Mouse (Mus musculus) hindbrain, postnatal 0 days (tissue): ENCODE results near the gene Bsg. TPM values are rescaled to one million over a fixed set of nuclear protein-coding genes. Genes with fewer than 3 reads are reported as not detected.

ENCODE experiments used
- ATAC-seq: fragments of 200-750 bp; cut with Nextera tagmentation; 2 replicates; pipeline ENCODE4 v1.8.0; 2017; ENCODE audit warnings: mild to moderate bottlenecking, moderate TSS enrichment, moderate library complexity
- DNase-seq: peaks from one replicate; pipeline ENCODE4 v3.0.0-alpha.2; 2015; ENCODE audit warnings: low spot score
- H3K27ac ChIP-seq: fragments of 300-500 bp; sonication (generic); 2 replicates; pipeline ENCODE4 v1.5.1; 2014; ENCODE audit warnings: mild to moderate bottlenecking
- H3K27me3 ChIP-seq: fragments of 300-500 bp; sonication (generic); 2 replicates; pipeline ENCODE4 v1.6.1; 2014; ENCODE audit warnings: low read length, mixed read lengths; ENCODE audit not compliant: insufficient read depth
- H3K36me3 ChIP-seq: fragments of 300-500 bp; sonication (generic); 2 replicates; pipeline ENCODE4 v1.6.1; 2014; ENCODE audit warnings: low read length, mixed read lengths; ENCODE audit not compliant: insufficient read depth
- H3K4me1 ChIP-seq: fragments of 300-500 bp; sonication (generic); 2 replicates; pipeline ENCODE4 v1.6.1; 2014; ENCODE audit warnings: antibody characterized with exemption, low read length, mixed read lengths; ENCODE audit not compliant: insufficient read depth
- H3K4me2 ChIP-seq: fragments of 300-500 bp; sonication (generic); 2 replicates; pipeline ENCODE4 v1.6.1; 2014; ENCODE audit warnings: low read depth, mild to moderate bottlenecking, low read length, moderate library complexity, mixed read lengths
- H3K4me3 ChIP-seq: fragments of 300-500 bp; sonication (generic); 2 replicates; pipeline ENCODE4 v1.5.1; 2014; ENCODE audit warnings: low read length
- H3K9ac ChIP-seq: fragments of 300-500 bp; sonication (generic); replicated peaks from 2 replicates; pipeline ENCODE4 v1.6.1; 2014; ENCODE audit warnings: mild to moderate bottlenecking, low read length, moderate library complexity, mixed read lengths
- H3K9me3 ChIP-seq: fragments of 300-500 bp; sonication (generic); 2 replicates; pipeline ENCODE4 v1.6.1; 2016; ENCODE audit warnings: low read length, mixed read lengths
- CTCF ChIP-seq: IDR thresholded peaks from 2 replicates; pipeline ENCODE4 v1.5.1; 2016; ENCODE audit warnings: antibody characterized with exemption, control low read depth, low read depth
- WGBS: fragments of 180-500 bp; shearing (Covaris S2); extraction: QIAGEN DNeasy Blood & Tissue Kit; methylation state at CpG from one replicate; pipeline ENCODE4 v1.1.7; 2014; 5-methylcytosine and 5-hydroxymethylcytosine counted together
- polyA plus RNA-seq: library from polyadenylated mRNA; unstranded; fragments of >200 nt; fragmentation: Nextera tagmentation; extraction: Ambion mirVana; gene quantifications from 2 replicates; pipeline ENCODE4 v1.2.1, GENCODE M21; 2015
- total RNA-seq: library from RNA; depleted of rRNA; stranded (reverse); fragments of >200 nt; gene quantifications from 2 replicates; pipeline ENCODE4 v1.2.3, GENCODE M21; 2014

Gene Bsg
- total and polyA plus RNA-seq, 2 experiments from 2014 or later, result 1,151 to 1,243 TPM

DNA sequence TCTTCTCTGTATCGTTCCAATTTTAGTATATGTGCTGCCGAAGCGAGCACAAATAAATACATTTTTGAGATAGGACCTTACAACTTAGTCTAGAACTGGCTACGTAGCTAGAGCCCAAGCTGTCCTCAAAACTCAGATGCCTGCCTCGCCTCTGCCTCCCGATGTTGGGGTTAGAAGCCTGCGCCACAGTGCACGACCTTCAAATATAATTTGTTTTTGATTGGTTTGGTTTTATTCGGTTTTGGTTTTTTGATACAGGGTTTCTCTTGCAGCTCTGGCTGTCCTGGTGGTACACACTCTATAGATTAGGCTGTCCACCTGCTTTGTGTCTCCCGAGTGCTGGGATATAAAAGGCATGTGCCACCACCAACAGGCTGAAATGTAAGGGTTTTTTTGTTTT, 750 bp upstream of the Bsg start:
- no peaks in the 10 kb centered on the region for H3K27me3 ChIP-seq
- no peaks in the 10 kb centered on the region for H3K36me3 ChIP-seq
- no peaks in the 10 kb centered on the region for H3K9me3 ChIP-seq
- H3K4me1 ChIP-seq, result peaks cover 23% of the 10 kb centered on the region
- peak overlapping the region; percentile 91; the same call in 1 of the 2 replicates for H3K4me2 ChIP-seq
- no peak overlapping the region; the same call in 1 of the 2 replicates for H3K9ac ChIP-seq
- H3K4me3 ChIP-seq, result peak overlapping the region; percentile 69
- H3K27ac ChIP-seq, result peak overlapping the region; percentile 60; the same call in 1 of the 2 replicates
- DNase-seq, result no peak
- ATAC-seq, result no peak
- WGBS, result 70% methylated on average over 10 of the region's 10 CpGs
- no peak for TF ChIP-seq CTCF

DNA sequence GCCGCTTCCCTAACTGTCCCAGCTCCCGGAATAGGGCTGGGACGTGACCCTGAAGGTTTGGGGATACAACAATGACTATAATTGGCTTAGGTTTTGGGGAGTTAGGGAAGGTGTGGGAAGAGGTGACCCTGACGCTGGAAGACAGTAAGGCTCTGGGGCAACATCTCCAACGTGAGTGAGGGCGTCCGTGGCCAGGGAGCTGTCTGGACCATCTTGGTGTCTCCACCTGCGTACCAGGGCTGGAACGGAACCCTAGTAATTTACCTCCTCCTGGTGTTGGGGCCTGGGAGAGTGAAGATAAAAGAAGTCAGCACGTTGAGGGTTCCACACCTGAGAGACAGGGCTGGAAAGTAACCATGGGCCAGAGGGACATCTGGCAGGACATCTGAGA, 674 bp downstream of the Bsg start:
- Histone ChIP-seq H3K4me2 (peak overlapping the region; percentile 91), H3K9ac (peak overlapping the region; percentile 91), H3K9me3 (no peaks in the 10 kb centered on the region), H3K27me3 (no peaks in the 10 kb centered on the region), H3K36me3 (peaks cover 5% of the 10 kb centered on the region), H3K4me1 (peaks cover 23% of the 10 kb centered on the region), H3K4me3 (peak overlapping the region; percentile 69), H3K27ac (peak overlapping the region; percentile 84)
- ATAC-seq, result no peak
- DNase-seq, result no peak
- TF ChIP-seq CTCF, result no peak
- WGBS, result 7% methylated on average over 10 of the region's 10 CpGs

DNA sequence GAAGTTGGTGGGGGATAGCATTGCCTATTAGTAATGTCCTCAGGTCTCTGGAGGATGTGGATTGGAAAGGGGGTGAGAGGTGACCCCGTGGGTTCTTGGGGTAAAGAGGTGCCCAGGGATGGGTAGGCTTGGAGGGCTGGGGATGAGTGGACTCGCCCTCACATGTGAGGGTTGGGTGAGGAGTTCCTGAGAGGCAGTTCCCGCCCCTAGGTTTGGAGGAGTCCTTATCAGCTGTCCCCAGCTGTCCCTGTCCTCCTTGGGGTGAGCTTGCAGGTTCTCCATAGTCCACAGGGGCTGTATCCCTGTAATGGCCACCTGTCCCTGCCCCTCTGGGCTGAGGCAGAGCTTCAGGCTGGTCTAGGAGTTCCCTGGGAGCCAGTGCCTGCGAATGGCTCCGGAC, 1.7 kb downstream of the Bsg start:
- 86% methylated on average over 5 of the region's 5 CpGs for WGBS
- no peak for ATAC-seq
- H3K27me3 ChIP-seq, result no peaks in the 10 kb centered on the region
- peak overlapping the region; percentile 69 for H3K4me3 ChIP-seq
- peaks cover 23% of the 10 kb centered on the region for H3K4me1 ChIP-seq
- peak overlapping the region; percentile 91 for H3K4me2 ChIP-seq
- H3K27ac ChIP-seq, result peak overlapping the region; percentile 45
- no peak for TF ChIP-seq CTCF
- DNase-seq, result no peak
- peaks cover 15% of the 10 kb centered on the region for H3K36me3 ChIP-seq
- H3K9ac ChIP-seq, result peak overlapping the region; percentile 91; the same call in 1 of the 2 replicates
- H3K9me3 ChIP-seq, result no peaks in the 10 kb centered on the region

DNA sequence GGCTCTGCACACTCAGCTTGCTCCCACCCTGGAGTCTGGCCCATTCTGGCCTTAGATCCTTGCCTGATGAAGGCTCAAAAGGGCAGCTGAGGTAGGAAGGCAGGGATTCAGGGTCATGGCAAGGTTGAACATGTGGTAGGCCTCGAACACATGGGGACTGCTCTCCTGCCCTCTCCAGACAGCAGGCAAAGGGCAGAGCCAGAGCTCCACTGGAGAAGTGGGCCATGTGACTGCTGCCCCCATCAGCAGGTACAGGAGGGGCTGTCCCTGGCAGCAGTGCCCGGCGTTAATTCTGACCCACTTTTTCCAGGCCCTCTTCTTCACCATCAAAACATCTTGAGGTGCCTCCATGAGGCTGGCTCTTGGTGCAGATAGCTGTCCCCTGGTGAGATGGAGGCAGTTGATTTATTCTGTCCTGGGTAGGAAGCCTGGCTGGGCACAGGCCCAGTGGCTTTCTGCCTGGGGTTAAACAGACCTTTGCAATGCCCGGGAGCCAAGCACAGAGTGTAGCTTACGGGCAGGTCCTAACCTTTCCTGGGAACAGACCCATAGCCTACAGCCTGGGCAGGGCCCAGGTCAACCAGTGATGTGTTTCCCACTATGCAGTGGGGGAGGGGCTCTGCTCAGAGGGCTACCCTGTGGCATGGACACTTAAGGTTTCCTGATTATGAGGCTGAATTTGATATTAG, 2.3 kb downstream of the Bsg start:
- Histone ChIP-seq H3K36me3 (peaks cover 21% of the 10 kb centered on the region), H3K9ac (peak overlapping the region; percentile 91; the same call in 1 of the 2 replicates), H3K4me2 (peak overlapping the region; percentile 91), H3K4me1 (peaks cover 23% of the 10 kb centered on the region), H3K27ac (peak overlapping the region; percentile 45), H3K4me3 (peak overlapping the region; percentile 69), H3K27me3 (no peaks in the 10 kb centered on the region), H3K9me3 (no peaks in the 10 kb centered on the region)
- DNase-seq (no peak), ATAC-seq (no peak)
- 66% methylated on average over 5 of the region's 5 CpGs for WGBS
- TF ChIP-seq CTCF, result no peak

DNA sequence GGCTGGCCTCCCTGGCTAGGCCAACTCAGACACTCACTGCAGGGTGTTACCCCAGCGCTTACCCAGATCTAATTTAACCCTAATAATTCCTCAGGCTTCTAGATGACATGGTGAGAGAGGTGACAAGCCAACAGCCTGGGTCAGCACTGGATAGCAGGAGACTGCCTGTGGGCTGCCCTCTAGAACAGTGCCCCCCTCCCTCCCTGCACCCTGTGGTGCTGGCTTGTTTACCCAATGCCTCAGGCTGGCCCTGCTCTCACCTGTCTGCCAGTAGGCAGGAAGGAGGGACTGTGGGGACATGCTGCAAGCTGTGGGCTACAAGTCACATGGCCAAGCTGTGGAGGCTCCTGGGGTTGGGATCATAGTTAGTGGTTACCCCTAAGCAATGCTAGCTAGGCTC, 2.9 kb downstream of the Bsg start:
- DNase-seq (no peak), ATAC-seq (no peak)
- Histone ChIP-seq H3K4me1 (peaks cover 23% of the 10 kb centered on the region), H3K4me2 (peak overlapping the region; percentile 91), H3K36me3 (peaks cover 27% of the 10 kb centered on the region), H3K27me3 (no peaks in the 10 kb centered on the region), H3K9ac (peak overlapping the region; percentile 17; the same call in 1 of the 2 replicates), H3K9me3 (no peaks in the 10 kb centered on the region), H3K27ac (no peak overlapping the region), H3K4me3 (peak overlapping the region; percentile 10; the same call in 1 of the 2 replicates)
- WGBS, result 73% methylated on average over 1 of the region's 1 CpGs
- no peak for TF ChIP-seq CTCF

DNA sequence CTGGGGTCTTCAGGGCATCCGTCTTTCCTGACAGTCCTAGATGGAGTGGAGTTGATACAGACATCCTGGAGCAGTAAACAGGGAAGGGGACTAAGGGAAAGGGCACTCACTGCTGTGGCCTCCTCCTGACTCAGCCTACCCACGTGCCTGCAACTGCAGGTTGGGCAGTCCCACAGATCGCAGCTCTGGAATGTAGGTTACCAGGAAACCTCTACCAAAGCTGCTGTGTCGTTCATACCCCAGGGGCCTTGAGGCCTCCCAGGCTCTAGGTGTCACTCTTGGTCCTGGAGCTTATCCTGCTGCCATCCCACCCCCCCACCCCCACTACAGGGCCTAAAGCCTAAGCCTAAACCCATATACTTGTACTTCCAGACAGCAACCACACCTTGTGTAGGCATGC, 3.5 kb downstream of the Bsg start:
- TF ChIP-seq CTCF, result no peak
- no peaks in the 10 kb centered on the region for H3K27me3 ChIP-seq
- DNase-seq (no peak), ATAC-seq (no peak)
- peak overlapping the region; percentile 10; the same call in 1 of the 2 replicates for H3K4me3 ChIP-seq
- H3K27ac ChIP-seq, result no peak overlapping the region
- 73% methylated on average over 4 of the region's 4 CpGs for WGBS
- no peaks in the 10 kb centered on the region for H3K9me3 ChIP-seq
- peaks cover 27% of the 10 kb centered on the region for H3K36me3 ChIP-seq
- peak overlapping the region; percentile 17; the same call in 1 of the 2 replicates for H3K9ac ChIP-seq
- peaks cover 23% of the 10 kb centered on the region for H3K4me1 ChIP-seq
- peak overlapping the region; percentile 91; the same call in 1 of the 2 replicates for H3K4me2 ChIP-seq

DNA sequence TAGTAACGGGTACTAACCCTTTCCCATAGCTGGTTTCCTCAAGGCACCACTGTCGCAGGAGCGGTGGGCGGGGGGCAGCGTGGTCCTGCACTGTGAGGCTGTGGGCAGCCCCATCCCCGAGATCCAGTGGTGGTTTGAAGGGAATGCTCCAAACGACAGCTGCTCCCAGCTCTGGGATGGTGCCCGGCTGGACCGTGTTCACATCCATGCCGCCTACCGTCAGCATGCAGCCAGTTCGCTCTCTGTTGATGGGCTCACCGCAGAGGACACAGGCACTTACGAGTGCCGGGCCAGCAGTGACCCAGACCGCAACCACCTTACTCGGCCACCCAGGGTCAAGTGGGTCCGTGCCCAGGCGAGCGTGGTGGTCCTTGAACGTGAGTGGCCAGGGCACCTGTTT, 4.4 kb downstream of the Bsg start:
- no peak for ATAC-seq
- no peak overlapping the region for H3K9ac ChIP-seq
- H3K4me1 ChIP-seq, result peaks cover 23% of the 10 kb centered on the region
- H3K27me3 ChIP-seq, result no peaks in the 10 kb centered on the region
- no peak for DNase-seq
- H3K9me3 ChIP-seq, result no peaks in the 10 kb centered on the region
- peaks cover 27% of the 10 kb centered on the region for H3K36me3 ChIP-seq
- 89% methylated on average over 21 of the region's 21 CpGs for WGBS
- TF ChIP-seq CTCF, result no peak
- H3K27ac ChIP-seq, result no peak overlapping the region
- 0 out of 2 replicates have a peak overlapping the region, but pooled peaks have one; percentile 16 for H3K4me2 ChIP-seq
- H3K4me3 ChIP-seq, result no peak overlapping the region
